Mouse (Mus musculus) lung, embryonic 15.5 days (tissue): ENCODE results near the gene Aven. TPM values are rescaled to one million over a fixed set of nuclear protein-coding genes. Genes with fewer than 3 reads are reported as not detected.

Experiments
- ATAC-seq: fragments of 200-750 bp; cut with Nextera tagmentation; 2 replicates; pipeline ENCODE4 v1.8.0; 2017; ENCODE audit warnings: moderate number of reproducible peaks, borderline replicate concordance; ENCODE audit not compliant: low FRiP score, low TSS enrichment; ENCODE audit errors: extremely low read depth
- H3K27ac ChIP-seq: fragments of 300-500 bp; sonication (generic); 2 replicates; pipeline ENCODE4 v1.5.1; 2015; ENCODE audit warnings: moderate library complexity, mild to moderate bottlenecking, inconsistent platforms
- H3K27me3 ChIP-seq: fragments of 300-500 bp; sonication (generic); 2 replicates; pipeline ENCODE4 v1.6.1; 2015; ENCODE audit warnings: inconsistent platforms
- H3K36me3 ChIP-seq: fragments of 300-500 bp; sonication (generic); 2 replicates; pipeline ENCODE4 v1.6.1; 2015; ENCODE audit warnings: inconsistent platforms
- H3K4me1 ChIP-seq: fragments of 300-500 bp; sonication (generic); 2 replicates; pipeline ENCODE4 v1.6.1; 2015; ENCODE audit warnings: inconsistent platforms
- H3K4me2 ChIP-seq: fragments of 300-500 bp; sonication (generic); 2 replicates; pipeline ENCODE4 v1.6.1; 2015; ENCODE audit warnings: inconsistent platforms, mild to moderate bottlenecking, moderate library complexity
- H3K4me3 ChIP-seq: fragments of 300-500 bp; sonication (generic); 2 replicates; pipeline ENCODE4 v1.5.1; 2015; ENCODE audit warnings: mild to moderate bottlenecking, inconsistent platforms
- H3K9ac ChIP-seq: fragments of 300-500 bp; sonication (generic); 2 replicates; pipeline ENCODE4 v1.6.1; 2015; ENCODE audit warnings: inconsistent platforms
- H3K9me3 ChIP-seq: fragments of 300-500 bp; sonication (generic); 2 replicates; pipeline ENCODE4 v1.6.1; 2016; ENCODE audit warnings: inconsistent platforms
- WGBS: fragments of 180-500 bp; shearing (Covaris S2); methylation state at CpG from one replicate; pipeline ENCODE4 v1.1.7; 2015; 5-methylcytosine and 5-hydroxymethylcytosine counted together
- polyA plus RNA-seq: library from polyadenylated mRNA; unstranded; fragments of >200 nt; fragmentation: Nextera tagmentation; extraction: Ambion mirVana; gene quantifications from 2 replicates; pipeline ENCODE4 v1.2.1, GENCODE M21; 2015

Aven gene
- polyA plus RNA-seq, 1 experiment from 2014 or later: 6.4 TPM

DNA sequence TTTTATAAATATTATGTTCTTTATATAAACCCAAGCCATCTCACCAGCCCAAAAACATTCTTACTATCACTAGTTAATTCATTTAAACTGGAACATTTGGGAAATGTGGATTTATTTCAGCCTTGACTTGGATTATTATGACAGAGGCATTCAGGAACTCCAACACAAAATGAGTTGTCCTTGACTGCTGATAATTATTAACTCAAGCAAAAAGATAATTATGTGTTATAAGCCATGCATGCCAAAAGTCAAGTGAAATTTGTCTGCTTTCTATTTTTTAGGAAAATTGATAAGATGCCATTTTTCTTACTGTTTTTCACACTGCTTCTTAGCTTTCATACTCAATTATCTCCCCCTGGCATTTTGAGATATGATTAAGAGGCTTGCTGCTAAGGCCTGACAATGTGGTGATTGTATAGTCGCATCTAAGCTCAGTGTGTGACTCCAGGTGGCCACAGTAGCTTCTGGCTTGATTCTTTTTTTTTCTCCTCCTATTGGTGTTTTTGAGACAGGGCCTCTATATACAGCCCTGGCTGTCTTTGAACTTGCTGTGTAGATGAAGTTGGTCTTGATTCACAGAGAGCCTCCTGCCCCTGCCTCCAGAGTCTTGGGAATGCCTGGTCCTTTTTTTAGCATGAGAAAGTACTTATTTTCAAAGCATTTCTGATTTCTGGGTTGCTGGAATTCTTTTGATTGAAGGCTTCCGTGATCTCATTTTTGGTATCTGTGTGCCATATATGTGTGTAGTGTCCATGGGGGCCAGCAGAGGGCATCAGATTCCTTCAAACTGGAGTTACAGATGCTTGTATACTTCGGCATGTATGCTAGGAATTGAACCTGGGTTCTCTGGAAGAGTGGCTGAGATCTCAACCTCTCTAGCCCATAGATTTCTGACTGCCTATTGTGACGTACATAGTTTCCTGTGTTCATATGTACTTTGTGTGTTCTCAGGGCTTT, 28.0 kb downstream of the Aven start:
- Histone ChIP-seq H3K9ac (no peak overlapping the region), H3K9me3 (no peaks in the 10 kb centered on the region), H3K36me3 (no peaks in the 10 kb centered on the region), H3K27ac (no peak overlapping the region), H3K27me3 (no peaks in the 10 kb centered on the region), H3K4me2 (no peak overlapping the region), H3K4me1 (no peaks in the 10 kb centered on the region), H3K4me3 (no peak overlapping the region)
- 86% methylated on average over 4 of the region's 4 CpGs for WGBS
- ATAC-seq: no peak

DNA sequence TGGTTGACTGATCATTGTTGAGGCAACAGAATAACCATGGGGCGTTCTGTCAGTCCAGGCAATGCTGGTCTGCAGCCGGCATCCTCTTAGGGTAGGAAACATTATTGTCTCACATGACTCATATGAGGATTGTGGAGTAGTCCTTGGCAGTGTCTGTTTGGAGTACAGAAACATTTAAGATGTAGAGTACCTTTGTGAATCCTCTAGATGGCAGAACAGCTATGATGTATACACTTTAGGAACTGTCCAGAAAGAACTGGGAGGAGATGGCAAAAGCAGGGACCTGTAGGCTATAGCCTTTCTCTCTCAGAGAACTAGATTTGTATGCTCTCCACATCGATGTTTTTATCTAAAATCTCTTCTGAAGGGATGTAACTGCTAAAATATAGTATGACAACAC, 34.2 kb downstream of the Aven start:
- Histone ChIP-seq H3K36me3 (no peaks in the 10 kb centered on the region), H3K9me3 (no peaks in the 10 kb centered on the region), H3K4me1 (no peaks in the 10 kb centered on the region), H3K4me3 (no peak overlapping the region), H3K27ac (no peak overlapping the region), H3K9ac (no peak overlapping the region), H3K27me3 (no peaks in the 10 kb centered on the region), H3K4me2 (no peak overlapping the region)
- 81% methylated on average over 3 of the region's 3 CpGs for WGBS
- ATAC-seq: no peak

DNA sequence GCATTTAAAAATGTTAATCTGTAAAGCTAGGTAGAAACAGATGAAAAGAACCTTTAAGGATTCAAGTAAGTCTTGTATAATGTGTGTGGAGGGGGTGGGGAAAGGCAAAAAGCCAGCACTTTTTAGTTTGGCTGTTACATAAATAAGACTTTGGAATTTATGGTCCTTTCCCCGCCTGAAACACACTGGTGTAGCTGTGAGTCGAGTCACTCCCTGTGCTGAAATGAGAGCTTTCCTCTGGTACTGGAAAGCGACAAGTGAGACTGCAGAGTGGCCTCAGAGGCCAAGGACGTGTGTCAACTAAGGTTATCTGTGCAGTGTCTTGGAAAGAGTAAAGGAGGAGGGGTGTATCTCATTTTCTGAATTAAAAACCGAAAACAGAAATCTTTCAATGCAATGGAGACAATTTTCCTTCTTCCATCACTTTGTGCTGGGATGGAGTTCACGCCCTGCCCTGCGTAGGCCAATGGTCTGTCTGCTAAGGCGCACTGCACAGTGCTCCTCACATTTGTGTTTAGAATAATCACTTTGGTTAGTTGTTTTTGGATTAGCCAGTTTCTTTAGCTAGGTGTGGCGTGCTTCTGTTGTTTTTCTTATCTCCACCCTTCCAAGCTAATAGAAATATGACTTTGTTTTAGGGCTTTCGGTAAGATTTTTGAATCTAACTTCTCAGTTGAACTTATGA, 40.2 kb downstream of the Aven start:
- no peak overlapping the region for H3K4me3 ChIP-seq
- WGBS: 59% methylated on average over 10 of the region's 10 CpGs
- no peaks in the 10 kb centered on the region for H3K36me3 ChIP-seq
- no peaks in the 10 kb centered on the region for H3K9me3 ChIP-seq
- ATAC-seq: no peak
- no peaks in the 10 kb centered on the region for H3K4me1 ChIP-seq
- no peak overlapping the region for H3K4me2 ChIP-seq
- H3K9ac ChIP-seq: no peak overlapping the region
- H3K27me3 ChIP-seq: no peaks in the 10 kb centered on the region
- no peak overlapping the region for H3K27ac ChIP-seq

- Histone ChIP-seq H3K4me1 (no peaks in the 10 kb centered on the region), H3K27ac (no peak overlapping the region), H3K27me3 (no peaks in the 10 kb centered on the region), H3K9me3 (no peaks in the 10 kb centered on the region), H3K4me2 (no peak overlapping the region), H3K9ac (no peak overlapping the region), H3K4me3 (no peak overlapping the region), H3K36me3 (no peaks in the 10 kb centered on the region)
- no peak for ATAC-seq
- WGBS: 50% methylated on average over 14 of the region's 14 CpGs
Observed at GRCm38 (mm10) chr2:112534677-112535222, 42.0 kb downstream of the Aven start.

GRCm38 (mm10) chr2:112538783-112539182, 46.0 kb downstream of the Aven start:
- H3K36me3 ChIP-seq: no peaks in the 10 kb centered on the region
- no peak for ATAC-seq

GRCm38 (mm10) chr2:112541695-112542285, 49.0 kb downstream of the Aven start:
- ATAC-seq: no peak
- H3K27me3 ChIP-seq: no peaks in the 10 kb centered on the region
- H3K4me3 ChIP-seq: no peak overlapping the region
- H3K9ac ChIP-seq: no peak overlapping the region
- H3K27ac ChIP-seq: no peak overlapping the region
- WGBS: 82% methylated on average over 5 of the region's 5 CpGs
- H3K4me2 ChIP-seq: no peak overlapping the region
- H3K9me3 ChIP-seq: no peaks in the 10 kb centered on the region
- H3K36me3 ChIP-seq: no peaks in the 10 kb centered on the region
- no peaks in the 10 kb centered on the region for H3K4me1 ChIP-seq

More at GRCm38 (mm10) chr2:112538783-112539182, 46.0 kb downstream of the Aven start:
- 86% methylated on average over 1 of the region's 1 CpGs for WGBS
- no peaks in the 10 kb centered on the region for H3K27me3 ChIP-seq
- H3K9ac ChIP-seq: no peak overlapping the region
- no peak overlapping the region for H3K27ac ChIP-seq
- no peak overlapping the region for H3K4me3 ChIP-seq
- no peaks in the 10 kb centered on the region for H3K4me1 ChIP-seq
- no peak overlapping the region for H3K4me2 ChIP-seq
- no peaks in the 10 kb centered on the region for H3K9me3 ChIP-seq

DNA sequence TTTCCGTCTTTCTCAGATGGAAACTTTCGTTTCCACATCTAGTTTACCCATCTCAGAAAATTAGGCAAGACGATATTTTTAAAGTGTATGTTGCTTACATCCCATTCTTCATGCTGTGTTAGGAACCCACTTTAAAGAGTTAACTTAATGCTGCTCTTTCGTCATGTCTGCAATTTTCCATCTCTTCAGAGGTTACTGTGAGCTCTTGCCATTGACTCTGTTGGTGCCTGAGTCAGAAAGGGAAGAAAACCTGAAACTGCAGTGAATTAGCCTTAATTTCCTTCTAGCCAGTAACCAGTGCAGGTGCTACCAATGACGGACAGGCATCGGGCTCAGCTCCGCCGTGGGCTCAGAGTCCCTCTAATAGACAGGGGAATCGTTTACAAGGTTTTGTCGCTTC, 63.8 kb downstream of the Aven start:
- WGBS: 86% methylated on average over 10 of the region's 10 CpGs
- ATAC-seq: no peak
- H3K9me3 ChIP-seq: no peaks in the 10 kb centered on the region

DNA sequence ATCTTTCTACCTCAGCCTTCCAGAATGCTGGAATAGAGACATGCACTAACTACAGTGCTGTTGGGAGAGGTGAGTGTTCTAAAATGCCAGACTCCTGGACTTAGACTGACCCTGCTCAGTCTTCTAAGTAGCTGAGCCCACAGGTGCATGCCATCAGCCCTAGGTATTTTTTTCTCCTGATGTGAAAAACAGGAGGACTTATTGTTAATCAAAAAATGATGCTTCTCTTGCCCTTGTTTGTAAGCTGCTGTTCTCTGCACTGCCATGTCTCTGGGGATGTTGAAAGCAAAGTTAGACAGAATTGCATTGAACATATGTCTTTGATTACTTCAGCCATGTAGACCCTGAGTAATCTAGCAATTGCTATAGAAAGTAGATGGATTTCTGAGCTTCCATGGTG, 64.7 kb downstream of the Aven start:
- no peak overlapping the region for H3K27ac ChIP-seq
- H3K36me3 ChIP-seq: no peaks in the 10 kb centered on the region
- H3K9ac ChIP-seq: no peak overlapping the region
- ATAC-seq: no peak
- H3K4me2 ChIP-seq: no peak overlapping the region
- no peak overlapping the region for H3K4me3 ChIP-seq
- H3K4me1 ChIP-seq: no peaks in the 10 kb centered on the region
- H3K9me3 ChIP-seq: no peaks in the 10 kb centered on the region
- no peaks in the 10 kb centered on the region for H3K27me3 ChIP-seq

More for the DNA sequence above, 63.8 kb downstream of the Aven start:
- no peaks in the 10 kb centered on the region for H3K4me1 ChIP-seq
- no peak overlapping the region for H3K4me2 ChIP-seq
- H3K27ac ChIP-seq: no peak overlapping the region
- no peak overlapping the region for H3K4me3 ChIP-seq
- H3K27me3 ChIP-seq: no peaks in the 10 kb centered on the region
- H3K9ac ChIP-seq: no peak overlapping the region
- H3K36me3 ChIP-seq: no peaks in the 10 kb centered on the region

GRCm38 (mm10) chr2:112561549-112561948, 68.8 kb downstream of the Aven start:
- no peaks in the 10 kb centered on the region for H3K9me3 ChIP-seq
- no peaks in the 10 kb centered on the region for H3K4me1 ChIP-seq
- no peak for ATAC-seq
- H3K36me3 ChIP-seq: no peaks in the 10 kb centered on the region
- H3K9ac ChIP-seq: no peak overlapping the region
- H3K4me2 ChIP-seq: no peak overlapping the region
- 79% methylated on average over 7 of the region's 7 CpGs for WGBS
- H3K27me3 ChIP-seq: no peaks in the 10 kb centered on the region
- no peak overlapping the region for H3K4me3 ChIP-seq
- no peak overlapping the region for H3K27ac ChIP-seq

DNA sequence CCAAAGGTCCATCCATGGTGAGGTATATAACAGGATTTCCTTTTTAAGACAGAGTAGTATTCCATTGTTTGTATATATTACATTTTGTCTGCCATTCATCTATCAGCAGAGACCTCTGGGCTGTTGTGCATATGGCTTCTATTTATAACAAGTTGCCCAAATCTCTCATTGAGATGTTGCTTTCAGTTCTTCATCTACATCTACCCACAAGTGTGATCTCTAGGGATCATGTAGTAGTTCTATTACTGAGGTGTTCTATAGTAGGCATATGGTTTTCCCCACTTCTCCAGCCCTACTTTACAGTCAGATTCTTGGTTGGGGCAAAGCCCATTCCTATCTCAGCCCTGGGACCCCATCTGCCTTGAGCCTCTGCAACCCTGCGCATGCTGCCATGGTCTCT, 72.3 kb downstream of the Aven start:
- Histone ChIP-seq H3K27ac (no peak overlapping the region), H3K9me3 (no peaks in the 10 kb centered on the region), H3K4me1 (no peaks in the 10 kb centered on the region), H3K27me3 (no peaks in the 10 kb centered on the region), H3K4me3 (no peak overlapping the region), H3K9ac (no peak overlapping the region), H3K4me2 (no peak overlapping the region), H3K36me3 (no peaks in the 10 kb centered on the region)
- 100% methylated on average over 1 of the region's 1 CpGs for WGBS
- no peak for ATAC-seq

GRCm38 (mm10) chr2:112566290-112567085, 73.7 kb downstream of the Aven start:
- ATAC-seq: peak; percentile 42; the same call in 1 of the 2 replicates
- Histone ChIP-seq H3K4me2 (no peak overlapping the region), H3K27ac (no peak overlapping the region), H3K4me3 (no peak overlapping the region), H3K27me3 (no peaks in the 10 kb centered on the region), H3K9ac (no peak overlapping the region), H3K9me3 (no peaks in the 10 kb centered on the region), H3K36me3 (no peaks in the 10 kb centered on the region), H3K4me1 (no peaks in the 10 kb centered on the region)
- 67% methylated on average over 4 of the region's 4 CpGs for WGBS
